Mouse (Mus musculus) lung, adult 18-20 months (tissue): ENCODE results near the gene Fkbp15.

Source experiments
- DNase-seq, 2 experiments: peaks; one replicate each; pipeline ENCODE4 v3.0.0; 2022; ENCODE audit warnings: mixed read lengths in 2 of 2

Fkbp15 gene

DNA sequence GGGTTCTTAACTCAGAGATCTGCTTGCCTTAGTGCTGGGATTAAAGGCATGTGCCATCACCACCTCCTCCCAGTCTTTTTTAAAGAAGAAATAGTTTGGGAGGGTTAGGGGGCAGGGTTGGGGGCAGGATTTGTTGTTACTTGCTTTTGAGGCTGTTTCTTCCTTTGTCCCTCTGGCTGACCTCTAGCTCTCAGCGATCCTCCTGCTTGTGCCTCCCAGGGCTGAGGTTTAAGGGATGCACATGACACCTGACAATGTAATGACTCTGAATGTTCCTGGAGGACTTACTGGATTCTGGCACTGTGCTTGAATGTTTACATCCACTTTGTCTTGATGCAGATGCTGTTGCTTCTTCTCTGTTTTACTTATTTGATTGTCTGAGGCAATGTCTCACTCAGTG is 12.1 kb upstream of the Fkbp15 start:
- DNase-seq, result no peak

- no peak for DNase-seq
Observed at GRCm38 (mm10) chr4:62369091-62369490, 8.7 kb upstream of the Fkbp15 start.

DNA sequence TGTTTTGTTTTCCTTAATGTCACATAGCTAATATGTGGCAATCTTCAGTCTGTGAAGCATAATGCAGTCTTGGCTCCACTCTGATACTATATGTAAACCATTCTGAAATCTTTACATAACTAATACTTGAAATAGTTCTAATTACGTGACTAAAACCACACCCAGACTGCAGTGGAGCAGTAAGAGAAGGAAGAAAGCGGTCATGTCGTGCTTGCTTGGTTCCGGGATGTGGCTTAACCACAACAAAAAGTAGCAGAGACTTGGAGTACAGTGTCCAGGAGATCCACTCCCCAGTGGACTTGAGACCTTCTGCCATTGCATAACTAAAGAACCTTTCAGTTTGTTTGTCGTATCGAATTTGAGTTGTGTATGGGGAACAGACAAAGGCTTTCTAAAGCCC is 7.2 kb upstream of the Fkbp15 start:
- DNase-seq, result peak; percentile 26 to 34

- peak in 1 of 2 experiments; percentile 45 for DNase-seq
Observed at GRCm38 (mm10) chr4:62366291-62366690, 5.9 kb upstream of the Fkbp15 start.

DNA sequence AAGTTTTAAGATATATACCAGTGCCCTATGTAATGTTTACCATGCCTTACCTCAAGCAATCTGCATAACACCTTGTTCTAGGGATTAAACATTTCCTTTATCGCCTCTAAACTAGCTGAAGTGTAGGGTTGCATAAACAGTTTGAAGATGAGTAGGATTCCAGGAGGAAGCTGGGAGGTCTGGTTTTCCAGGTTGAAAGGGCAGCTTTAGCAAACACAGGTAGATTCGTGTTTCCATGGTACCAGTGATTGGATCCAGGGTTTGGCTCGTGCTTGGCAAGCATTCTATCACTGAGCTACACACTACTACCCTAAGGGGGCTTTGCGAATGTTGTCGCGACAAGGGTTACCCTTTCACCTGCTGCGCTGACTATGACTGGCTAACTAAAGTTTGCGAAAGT is 4.0 kb upstream of the Fkbp15 start:
- peak in 1 of 2 experiments; percentile 22 for DNase-seq

DNA sequence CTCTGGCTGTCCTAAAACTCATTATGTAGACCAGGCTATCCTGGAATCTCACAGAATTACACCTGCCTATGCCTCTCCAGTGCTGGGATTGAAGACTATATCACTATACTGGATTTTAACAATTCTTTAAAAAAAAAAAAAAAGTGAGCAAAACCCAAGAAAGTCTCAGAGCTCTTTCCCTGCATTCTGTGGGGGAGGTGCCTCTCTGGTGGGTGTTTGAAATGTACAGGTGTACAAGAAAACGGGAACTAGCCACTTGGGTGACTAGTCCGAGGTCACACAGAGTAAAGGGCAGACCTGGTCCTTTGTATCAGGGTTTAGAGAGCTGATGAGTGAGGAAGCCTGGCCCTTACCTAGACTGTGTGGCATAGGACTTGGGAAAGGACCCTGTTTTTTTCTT is 2.1 kb upstream of the Fkbp15 start:
- DNase-seq, result no peak

- DNase-seq, result no peak
Observed at GRCm38 (mm10) chr4:62361997-62362396, 1.6 kb upstream of the Fkbp15 start.

DNA sequence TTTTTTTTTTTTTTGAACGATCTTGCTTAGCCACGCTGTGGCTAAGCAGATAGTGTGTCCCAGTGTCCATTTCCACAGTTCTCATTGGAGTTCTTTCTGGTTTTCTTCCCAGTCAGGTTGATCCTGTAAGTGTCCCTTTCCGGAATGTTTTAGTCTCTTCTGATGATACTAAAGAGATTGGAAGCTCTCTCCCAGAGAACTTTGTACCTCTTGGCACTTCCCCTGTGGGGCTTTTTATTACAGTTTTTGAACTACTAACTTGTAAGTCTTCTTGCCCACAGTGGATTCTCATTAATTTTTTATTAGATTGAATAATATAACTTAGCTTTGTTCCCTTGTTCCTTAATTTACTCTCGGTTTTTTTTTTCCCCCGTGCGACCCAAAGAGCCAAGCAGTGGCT is 1.2 kb upstream of the Fkbp15 start:
- DNase-seq, result no peak

DNA sequence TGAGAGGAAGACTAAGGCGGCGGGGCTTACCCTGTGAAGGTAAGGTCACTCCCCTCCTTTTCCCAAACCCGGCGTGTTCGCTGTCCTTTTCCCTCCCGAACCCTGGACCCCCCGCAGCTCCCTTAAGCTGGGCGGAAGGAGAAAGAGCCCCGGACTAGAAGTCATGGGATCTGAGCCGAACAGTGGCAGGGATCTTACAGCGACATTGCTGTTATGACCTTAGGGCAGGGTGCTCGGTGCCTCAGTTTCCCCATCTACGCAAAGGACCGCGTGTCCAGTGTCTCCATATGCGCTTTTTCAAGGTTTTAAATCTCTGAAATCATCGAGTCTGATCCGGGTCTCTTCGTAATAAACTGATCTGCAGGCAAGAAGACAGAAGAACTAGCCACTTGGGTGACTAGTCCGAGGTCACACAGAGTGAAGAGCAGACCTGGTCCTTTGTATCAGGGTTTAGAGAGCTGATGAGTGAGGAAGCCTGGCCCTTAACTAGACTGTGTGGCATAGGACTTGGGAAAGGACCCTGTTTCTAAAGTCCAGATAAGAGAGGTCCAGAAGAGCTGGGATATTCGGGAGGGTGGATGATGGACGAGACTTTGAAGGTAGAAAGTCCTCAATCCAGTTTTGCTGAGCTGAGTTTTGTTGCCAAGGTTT is 582 bp upstream of the Fkbp15 start:
- DNase-seq, result no peak

DNA sequence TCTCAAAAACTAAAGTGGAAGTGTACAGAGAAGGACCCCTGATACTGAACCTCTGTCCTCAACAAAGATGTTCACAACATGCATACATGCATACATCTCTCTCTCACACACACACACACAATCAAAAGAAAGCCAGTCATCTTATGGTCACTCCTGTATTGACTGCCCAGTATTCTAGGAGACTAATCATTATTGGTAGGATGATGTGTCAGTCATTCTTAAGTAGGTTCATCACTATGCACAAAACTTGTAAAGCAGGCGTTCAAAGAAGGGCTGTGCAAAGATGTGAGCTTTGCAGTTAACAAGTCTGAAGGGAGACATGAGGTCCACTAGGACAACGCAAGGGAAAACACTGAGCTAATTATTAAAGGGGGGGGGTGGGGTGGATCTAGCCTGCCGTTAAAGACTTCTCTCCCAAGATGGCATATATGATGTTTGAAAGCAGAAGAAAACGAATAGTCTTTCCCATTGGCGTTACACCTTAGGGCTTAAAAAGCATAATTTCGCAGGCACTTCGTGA is 1.0 kb downstream of the Fkbp15 start:
- no peak for DNase-seq

- no peak for DNase-seq
Observed at GRCm38 (mm10) chr4:62357631-62358148, 2.7 kb downstream of the Fkbp15 start.

- DNase-seq, result peak in 1 of 2 experiments; percentile 67
Observed at GRCm38 (mm10) chr4:62349371-62349770, 11.0 kb downstream of the Fkbp15 start.

DNA sequence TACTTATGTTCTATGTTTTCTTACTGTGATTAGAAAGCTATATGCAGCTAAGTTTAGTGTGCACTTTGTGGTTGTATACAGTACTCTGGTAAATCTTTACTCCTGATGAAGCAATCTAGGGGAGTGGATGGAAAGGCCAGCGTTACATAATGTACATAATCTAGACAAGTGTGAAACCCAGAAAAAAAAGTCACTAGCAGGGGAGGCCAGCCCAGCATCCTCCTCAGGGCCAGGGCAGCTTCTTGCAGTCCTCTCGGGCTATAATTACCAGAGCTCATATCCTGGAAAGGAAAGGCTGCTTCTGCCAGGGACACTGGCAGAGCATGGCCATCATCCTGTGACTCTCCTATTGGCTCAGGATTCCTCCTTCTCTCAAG is 12.0 kb downstream of the Fkbp15 start:
- DNase-seq, result no peak

DNA sequence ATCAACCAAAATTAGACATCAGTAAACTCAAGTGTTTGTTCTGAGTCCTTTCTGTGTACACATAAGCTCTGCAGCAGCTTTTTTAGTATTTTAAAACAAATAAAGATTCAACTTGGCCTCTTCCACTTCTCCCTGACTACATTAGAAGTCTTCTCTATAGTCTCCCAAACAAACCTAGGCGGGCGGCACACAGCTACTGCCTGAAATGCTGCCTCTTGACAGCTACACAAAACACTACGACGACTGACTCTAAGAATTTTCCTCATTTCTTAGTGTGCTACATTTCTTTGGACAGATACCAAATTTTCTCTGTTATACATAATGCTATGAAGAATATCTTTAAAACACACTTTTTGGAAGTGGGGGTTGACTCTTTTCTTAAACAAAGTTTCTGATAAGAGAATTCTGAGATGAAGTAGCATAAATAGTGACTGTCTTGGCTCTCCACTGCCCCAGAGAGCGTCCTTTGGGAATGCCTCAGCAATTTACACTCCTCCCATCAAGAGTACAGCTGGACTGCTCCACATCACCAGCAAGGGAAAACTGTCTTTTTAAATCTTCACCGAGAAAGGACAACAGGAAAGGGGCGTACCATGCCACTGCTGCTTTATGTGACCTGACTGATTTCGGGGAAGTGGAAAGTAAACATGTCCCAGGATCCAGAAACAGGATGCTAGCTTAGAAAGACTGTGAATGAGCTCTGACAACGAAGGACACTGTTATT is 12.6 kb downstream of the Fkbp15 start:
- DNase-seq, result peak in 1 of 2 experiments; percentile 29

DNA sequence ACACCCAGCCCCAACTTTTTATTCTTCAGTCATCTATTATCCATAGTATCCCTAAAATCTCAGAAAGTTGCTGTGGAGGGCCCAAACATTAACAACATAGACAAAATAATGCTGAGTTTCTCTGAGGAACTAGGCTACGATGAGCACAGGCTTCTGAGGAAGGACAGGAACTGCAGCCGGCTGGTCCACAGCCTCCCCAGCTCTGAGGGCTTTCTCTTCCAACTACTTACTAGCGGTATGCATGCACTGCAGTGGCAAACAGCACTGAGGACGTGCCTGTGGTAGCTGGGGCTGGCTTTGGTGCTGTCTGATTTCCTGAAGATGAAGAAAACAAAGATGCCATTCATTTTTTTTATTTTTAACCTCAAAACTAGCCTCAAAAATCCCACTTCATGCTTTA is 14.5 kb downstream of the Fkbp15 start:
- DNase-seq, result no peak

GRCm38 (mm10) chr4:62344000-62344399 is 16.3 kb downstream of the Fkbp15 start:
- no peak for DNase-seq

DNA sequence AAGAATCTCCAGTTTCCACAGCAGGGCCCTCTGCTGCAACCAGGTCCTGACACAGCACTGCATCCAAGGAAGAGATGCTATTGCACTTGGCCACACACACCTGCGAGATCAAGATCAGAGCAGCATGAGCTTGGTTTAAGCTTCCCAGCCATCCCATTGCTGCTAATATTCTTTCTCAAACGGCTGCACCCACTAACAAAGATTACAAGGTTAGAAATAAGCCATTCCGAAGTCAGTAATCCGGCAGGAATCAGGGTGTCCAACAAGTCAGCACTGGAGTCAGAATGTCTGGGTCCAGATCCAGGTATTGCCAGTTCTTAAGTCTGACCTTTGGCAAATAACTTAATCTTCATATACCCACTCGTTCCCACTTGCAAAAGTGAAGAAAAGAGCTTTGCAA is 21.8 kb downstream of the Fkbp15 start:
- DNase-seq, result no peak

DNA sequence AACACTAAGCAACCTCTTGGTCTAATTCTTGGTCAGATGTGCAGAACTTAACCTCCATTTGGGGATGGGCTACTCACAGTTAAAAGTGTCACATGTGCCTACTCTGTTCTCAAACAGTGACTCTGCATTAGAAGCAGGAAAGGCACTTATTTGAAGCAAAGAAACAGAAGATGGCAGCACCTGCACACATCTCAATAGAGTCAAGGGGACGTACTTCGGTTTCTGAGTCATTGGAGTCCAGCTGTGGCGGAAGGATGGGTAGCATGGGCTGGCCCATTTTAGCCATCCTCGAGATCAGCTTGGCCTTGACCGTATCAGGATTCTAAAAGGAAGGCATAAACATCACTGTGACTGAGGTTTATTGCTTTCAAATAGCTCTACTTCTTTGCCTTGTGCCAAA is 28.4 kb downstream of the Fkbp15 start:
- no peak for DNase-seq

GRCm38 (mm10) chr4:62328941-62329660 is 31.2 kb downstream of the Fkbp15 start:
- no peak for DNase-seq

GRCm38 (mm10) chr4:62326111-62326510 is 34.2 kb downstream of the Fkbp15 start:
- no peak for DNase-seq

DNA sequence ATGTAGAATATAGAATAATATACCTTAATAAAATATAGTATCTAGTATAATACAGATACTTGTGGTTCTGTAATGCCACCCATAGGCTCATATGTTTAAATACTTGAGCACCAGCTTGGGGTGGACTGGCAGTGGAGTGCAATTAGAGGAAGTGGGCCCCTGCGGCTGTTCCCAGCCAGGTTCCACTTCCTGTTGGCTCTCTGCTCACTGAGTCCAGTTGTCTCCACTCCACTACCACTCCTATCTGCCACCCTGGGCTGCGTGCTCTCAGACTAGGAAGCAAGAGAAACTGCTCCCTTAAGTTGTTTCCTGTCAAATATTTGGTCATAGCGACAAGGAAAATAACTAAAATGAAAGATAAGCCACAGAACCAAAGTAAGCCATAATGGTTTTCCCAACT is 37.7 kb downstream of the Fkbp15 start:
- peak in 1 of 2 experiments; percentile 34 for DNase-seq

GRCm38 (mm10) chr4:62318294-62318693 is 42.1 kb downstream of the Fkbp15 start:
- DNase-seq, result peak in 1 of 2 experiments; percentile 24

DNA sequence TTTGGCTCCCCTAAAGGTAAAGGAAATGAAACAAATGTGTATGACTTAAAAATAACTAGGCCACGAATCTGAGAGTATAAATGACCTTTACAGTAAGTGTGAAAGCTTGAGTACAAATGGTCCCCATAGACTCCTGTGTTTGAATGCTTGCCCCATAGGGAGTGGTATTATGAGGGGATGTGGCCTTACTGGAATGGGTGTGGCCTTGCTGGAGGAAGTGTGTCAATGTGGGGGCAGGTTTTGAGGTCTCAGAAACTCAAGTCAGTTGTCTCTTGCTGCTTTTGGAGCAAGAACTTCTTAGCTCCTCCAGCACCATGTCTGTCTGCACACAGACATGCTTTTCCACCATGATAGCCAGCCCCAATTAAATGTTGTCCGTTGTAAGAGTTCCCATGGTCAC is 43.9 kb downstream of the Fkbp15 start:
- no peak for DNase-seq

GRCm38 (mm10) chr4:62314516-62314915 is 45.8 kb downstream of the Fkbp15 start:
- DNase-seq, result no peak
